Mouse (Mus musculus) stomach, embryonic 16.5 days (tissue): Measurements from ENCODE around the gene Olfr572. TPM values are rescaled to one million over a fixed set of nuclear protein-coding genes. Genes with fewer than 3 reads are reported as not detected.

ENCODE experiments used
- ATAC-seq: fragments of 200-750 bp; cut with Nextera tagmentation; 2 replicates; pipeline ENCODE4 v1.8.0; 2017; ENCODE audit warnings: moderate number of reproducible peaks, moderate TSS enrichment; ENCODE audit not compliant: insufficient read depth, low FRiP score
- H3K27ac ChIP-seq: fragments of 300-500 bp; sonication (generic); 2 replicates; pipeline ENCODE4 v1.5.1; 2014; ENCODE audit warnings: low read length
- H3K27me3 ChIP-seq: fragments of 300-500 bp; sonication (generic); 2 replicates; pipeline ENCODE4 v1.6.1; 2014; ENCODE audit warnings: low read length, control low read depth, mixed read lengths; ENCODE audit not compliant: control insufficient read depth, insufficient read depth
- H3K36me3 ChIP-seq: fragments of 300-500 bp; sonication (generic); 2 replicates; pipeline ENCODE4 v1.6.1; 2014; ENCODE audit warnings: low read length; ENCODE audit not compliant: control insufficient read depth, insufficient read depth
- H3K4me1 ChIP-seq: fragments of 300-500 bp; sonication (generic); 2 replicates; pipeline ENCODE4 v1.6.1; 2014; ENCODE audit warnings: low read length, control low read depth, mixed read lengths; ENCODE audit not compliant: control insufficient read depth, insufficient read depth
- H3K4me2 ChIP-seq: fragments of 300-500 bp; sonication (generic); 2 replicates; pipeline ENCODE4 v1.6.1; 2014; ENCODE audit warnings: low read depth, low read length, mixed read lengths
- H3K4me3 ChIP-seq: fragments of 300-500 bp; sonication (generic); replicated peaks from 2 replicates; pipeline ENCODE4 v1.5.1; 2014; ENCODE audit warnings: mild to moderate bottlenecking, low read length
- H3K9ac ChIP-seq: fragments of 300-500 bp; sonication (generic); 2 replicates; pipeline ENCODE4 v1.6.1; 2014; ENCODE audit warnings: low read length
- H3K9me3 ChIP-seq: fragments of 300-500 bp; sonication (generic); replicated peaks from 2 replicates; pipeline ENCODE4 v1.6.1; 2016; ENCODE audit warnings: low read length, control low read depth; ENCODE audit not compliant: control insufficient read depth
- WGBS: fragments of 180-500 bp; shearing (Covaris S2); extraction: QIAGEN DNeasy Blood & Tissue Kit; methylation state at CpG from one replicate; pipeline ENCODE4 v1.1.7; 2014; 5-methylcytosine and 5-hydroxymethylcytosine counted together
- polyA plus RNA-seq: library from polyadenylated mRNA; unstranded; fragments of >200 nt; fragmentation: Nextera tagmentation; extraction: Ambion mirVana; gene quantifications from 2 replicates; pipeline ENCODE4 v1.2.1, GENCODE M21; 2015

The Olfr572 gene
- polyA plus RNA-seq = not detected in 2 replicates

GRCm38 (mm10) chr7:102924109-102924508, at the start of gene Olfr572:
Gene Olfr572 (plus strand): TSS chr7:102924409.
- H3K27me3 ChIP-seq = no peaks in the 10 kb centered on the region

GRCm38 (mm10) chr7:102876822-102877221, 47.4 kb upstream of the Olfr572 start, which contains the start of gene Olfr568:
Gene Olfr568 (plus strand): TSS chr7:102877122.
- Histone ChIP-seq H3K4me1 (no peaks in the 10 kb centered on the region), H3K4me3 (no peak within 1 kb of the TSS)

More at GRCm38 (mm10) chr7:102924109-102924508, at the start of gene Olfr572:
- Histone ChIP-seq H3K36me3 (no peaks in the 10 kb centered on the region), H3K4me2 (no peak within 1 kb of the TSS), H3K9ac (no peak within 1 kb of the TSS), H3K9me3 (no peaks in the 10 kb centered on the region), H3K4me1 (no peaks in the 10 kb centered on the region), H3K4me3 (no peak within 1 kb of the TSS), H3K27ac (no peak within 1 kb of the TSS)
- no peak for ATAC-seq
- 60% methylated on average over 1 of the region's 1 CpGs for whole genome bisulfite sequencing

GRCm38 (mm10) chr7:102890782-102891181, 33.4 kb upstream of the Olfr572 start, which contains the start of gene Olfr569:
Gene Olfr569 (minus strand): TSS chr7:102890882.
- Histone ChIP-seq H3K9me3 (no peaks in the 10 kb centered on the region), H3K9ac (no peak within 1 kb of the TSS), H3K27ac (no peak within 1 kb of the TSS), H3K27me3 (no peaks in the 10 kb centered on the region), H3K4me2 (no peak within 1 kb of the TSS), H3K4me1 (no peaks in the 10 kb centered on the region), H3K36me3 (no peaks in the 10 kb centered on the region), H3K4me3 (no peak within 1 kb of the TSS)
- no peak for ATAC-seq
- WGBS = 61% methylated on average over 3 of the region's 3 CpGs

More at GRCm38 (mm10) chr7:102876822-102877221, 47.4 kb upstream of the Olfr572 start, which contains the start of gene Olfr568:
- no peak within 1 kb of the TSS for H3K9ac ChIP-seq
- H3K27me3 ChIP-seq = no peaks in the 10 kb centered on the region
- no peaks in the 10 kb centered on the region for H3K36me3 ChIP-seq
- no peak for ATAC-seq
- no peak within 1 kb of the TSS for H3K4me2 ChIP-seq
- no peaks in the 10 kb centered on the region for H3K9me3 ChIP-seq
- no peak within 1 kb of the TSS for H3K27ac ChIP-seq

GRCm38 (mm10) chr7:102915261-102915660, 8.9 kb upstream of the Olfr572 start:
- Histone ChIP-seq H3K4me3 (no peak overlapping the region), H3K9me3 (no peaks in the 10 kb centered on the region), H3K4me2 (no peak overlapping the region), H3K36me3 (no peaks in the 10 kb centered on the region), H3K9ac (no peak overlapping the region), H3K27me3 (no peaks in the 10 kb centered on the region), H3K4me1 (no peaks in the 10 kb centered on the region), H3K27ac (no peak overlapping the region)
- no peak for ATAC-seq
- 13% methylated on average over 1 of the region's 1 CpGs for WGBS

GRCm38 (mm10) chr7:102916405-102916804, 7.8 kb upstream of the Olfr572 start:
- Histone ChIP-seq H3K4me1 (no peaks in the 10 kb centered on the region), H3K9me3 (no peaks in the 10 kb centered on the region), H3K27ac (no peak overlapping the region), H3K4me3 (no peak overlapping the region), H3K36me3 (no peaks in the 10 kb centered on the region), H3K27me3 (no peaks in the 10 kb centered on the region), H3K4me2 (no peak overlapping the region), H3K9ac (no peak overlapping the region)
- no peak for ATAC-seq
- 46% methylated on average over 5 of the region's 5 CpGs for WGBS

DNA sequence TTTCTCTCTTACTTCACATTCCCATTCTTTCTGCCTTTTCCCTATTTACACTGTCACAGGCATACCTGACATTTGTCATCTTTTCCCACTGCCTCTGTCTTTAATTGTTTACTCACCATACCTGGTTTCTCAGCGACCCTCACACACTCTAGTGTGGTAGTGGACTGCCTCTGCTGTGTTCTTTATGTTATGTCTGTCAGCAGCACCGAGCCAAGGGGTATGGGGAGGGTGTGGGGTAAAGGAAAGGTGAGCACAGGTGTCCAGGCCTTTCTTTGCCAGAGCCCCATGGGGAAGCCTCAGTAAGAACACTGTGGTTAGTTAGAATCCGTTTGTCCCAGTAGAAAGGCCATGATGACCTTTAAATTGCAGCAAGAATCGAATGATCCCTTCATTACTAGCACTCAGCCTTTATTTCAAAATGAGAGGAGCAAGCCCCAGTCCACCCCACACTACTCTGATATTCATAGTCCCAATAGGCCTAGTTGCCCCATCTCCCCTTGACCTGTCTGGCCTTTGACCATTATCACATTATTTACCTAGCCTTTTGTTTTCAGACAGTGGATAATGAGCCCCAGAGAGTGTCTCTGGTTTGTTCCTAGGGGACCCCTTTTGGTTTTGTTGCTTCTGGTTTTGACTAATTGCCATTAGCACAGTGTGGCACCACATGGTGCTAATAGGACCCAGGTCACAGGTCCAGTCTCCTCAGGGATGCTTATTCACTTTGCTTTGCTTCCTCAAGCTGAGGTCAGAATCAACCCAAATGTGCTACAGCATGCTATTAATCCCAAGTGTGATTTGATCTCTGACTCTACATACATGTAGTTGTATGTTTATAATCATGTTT, 7.0 kb upstream of the Olfr572 start, which contains the start of gene Olfr571:
Gene Olfr571 (minus strand): TSS at position 505 of the 844 bp plus-strand sequence.
- Histone ChIP-seq H3K4me1 (no peaks in the 10 kb centered on the region), H3K4me3 (no peak within 1 kb of the TSS), H3K9me3 (no peaks in the 10 kb centered on the region), H3K36me3 (no peaks in the 10 kb centered on the region), H3K9ac (no peak within 1 kb of the TSS), H3K27me3 (no peaks in the 10 kb centered on the region), H3K27ac (no peak within 1 kb of the TSS), H3K4me2 (no peak within 1 kb of the TSS)
- no peak for ATAC-seq
- WGBS = 48% methylated on average over 4 of the region's 4 CpGs

- Histone ChIP-seq H3K36me3 (no peaks in the 10 kb centered on the region), H3K4me2 (no peak overlapping the region), H3K27ac (no peak overlapping the region), H3K9ac (no peak overlapping the region), H3K4me1 (no peaks in the 10 kb centered on the region), H3K4me3 (no peak overlapping the region), H3K27me3 (no peaks in the 10 kb centered on the region), H3K9me3 (no peaks in the 10 kb centered on the region)
- no peak for ATAC-seq
- 10% methylated on average over 1 of the region's 1 CpGs for WGBS
Observed at GRCm38 (mm10) chr7:102919632-102920031, 4.6 kb upstream of the Olfr572 start.

DNA sequence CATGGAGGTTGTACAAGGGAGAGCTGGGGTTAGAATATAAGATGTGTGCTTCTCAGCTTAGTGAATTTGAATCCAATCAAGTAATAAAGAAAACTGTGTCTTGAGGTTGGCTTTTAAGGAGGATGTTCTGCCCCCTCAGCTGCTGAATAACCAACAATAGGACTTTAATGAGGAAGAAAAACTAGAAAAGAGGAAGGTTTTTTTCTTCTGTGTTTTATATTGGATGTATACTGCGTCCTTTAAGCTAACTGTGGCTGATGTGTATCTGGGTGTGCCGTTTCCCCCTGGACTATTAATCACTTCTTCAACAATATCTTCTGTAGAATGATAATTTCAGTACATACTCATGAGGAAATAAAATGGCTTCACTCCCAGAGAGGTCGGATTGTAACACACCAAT, 2.9 kb downstream of the Olfr572 start:
- H3K27ac ChIP-seq = no peak overlapping the region
- H3K9ac ChIP-seq = no peak overlapping the region
- 59% methylated on average over 3 of the region's 3 CpGs for WGBS
- no peak overlapping the region for H3K4me3 ChIP-seq
- no peak overlapping the region for H3K4me2 ChIP-seq
- H3K27me3 ChIP-seq = no peaks in the 10 kb centered on the region
- H3K9me3 ChIP-seq = no peaks in the 10 kb centered on the region
- no peaks in the 10 kb centered on the region for H3K4me1 ChIP-seq
- H3K36me3 ChIP-seq = no peaks in the 10 kb centered on the region
- ATAC-seq = no peak

GRCm38 (mm10) chr7:102942475-102942874, 18.3 kb downstream of the Olfr572 start, which contains the start of gene Olfr573-ps1:
Gene Olfr573-ps1 (minus strand): TSS chr7:102942575.
- no peak within 1 kb of the TSS for H3K4me2 ChIP-seq
- ATAC-seq = no peak
- H3K4me1 ChIP-seq = no peaks in the 10 kb centered on the region
- 73% methylated on average over 2 of the region's 2 CpGs for WGBS
- H3K9ac ChIP-seq = no peak within 1 kb of the TSS
- no peak within 1 kb of the TSS for H3K27ac ChIP-seq
- no peaks in the 10 kb centered on the region for H3K9me3 ChIP-seq
- no peaks in the 10 kb centered on the region for H3K36me3 ChIP-seq
- H3K4me3 ChIP-seq = no peak within 1 kb of the TSS
- H3K27me3 ChIP-seq = no peaks in the 10 kb centered on the region
